Mouse (Mus musculus) embryonic stem cell, embryonic (primary cell): Measurements from ENCODE around the gene Dmd.

Experiments
- CTCF ChIA-PET, 4 experiments: fragments of 300-600 bp in 2 of 4; fragments of 350-600 bp in 2 of 4; sonication (Branson Sonifier 250); formaldehyde crosslinking; loops; one replicate each; lab custom pipeline; 2022; ENCODE audit warnings: inconsistent platforms in 2 of 4; lab: Charles Lee
- POLR2A ChIA-PET, 4 experiments: fragments of 300-600 bp in 2 of 4; fragments of 350-600 bp in 2 of 4; sonication (Branson Sonifier 250); formaldehyde crosslinking; loops; one replicate each; lab custom pipeline; 2022; ENCODE audit warnings: antibody characterized with exemption in 4 of 4, inconsistent platforms in 1 of 4; lab: Charles Lee

The Dmd gene

DNA sequence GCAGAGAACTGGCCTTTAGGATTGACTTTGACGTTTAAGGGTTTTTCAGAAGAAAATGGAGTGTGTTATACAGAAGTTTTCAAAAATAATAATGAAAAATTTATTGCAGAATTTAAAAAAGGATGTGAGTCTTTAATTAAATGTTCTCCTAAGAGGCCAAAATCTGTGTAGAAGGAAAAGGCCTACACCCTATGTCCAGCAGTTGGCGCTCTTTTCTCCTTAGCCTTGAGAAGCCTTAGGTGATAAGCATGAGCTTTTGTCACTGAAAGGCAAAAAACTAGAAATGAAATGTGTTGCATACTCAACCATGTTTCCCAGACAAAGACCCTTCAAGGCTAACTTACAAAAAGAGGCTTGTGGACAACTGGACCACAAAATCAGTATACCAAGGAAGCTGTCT lies 2222.6 kb downstream of the Dmd start:
- POLR2A ChIA-PET = no interaction called here
- CTCF ChIA-PET = interaction anchor here in 2 of 4 experiments (0.6 to 0.7 kb wide), 3 partner anchors 274 to 1305 kb away, joined by 3 to 4 read pairs (median 3); no protein-coding TSS in a partner anchor

- CTCF ChIA-PET = no interaction called here
- POLR2A ChIA-PET = interaction anchor here in 1 of 4 experiments (0.6 to 1.0 kb wide), 3 partner anchors 12 to 336 kb away, joined by 3 read pairs; no protein-coding TSS in a partner anchor
Observed at GRCm38 (mm10) chrX:85187565-85187964, 2238.9 kb downstream of the Dmd start.

DNA sequence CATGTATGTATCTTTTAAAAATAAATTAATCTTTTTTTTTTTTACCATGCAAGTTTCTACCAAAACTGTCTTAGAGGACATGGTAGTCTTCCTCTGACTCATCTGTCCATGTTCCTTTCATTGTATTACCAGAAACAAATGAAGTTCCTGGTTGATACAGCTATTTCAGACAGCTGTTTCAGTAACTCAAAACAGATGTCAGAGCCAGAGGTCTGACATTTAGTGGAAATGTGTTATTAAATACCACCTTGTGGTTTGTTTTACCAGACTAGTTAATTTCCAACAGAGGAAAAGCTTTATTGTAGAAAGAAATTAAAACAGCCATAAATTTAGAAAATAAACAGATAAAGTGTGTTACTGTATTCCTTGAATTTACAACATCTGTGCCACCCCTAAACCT lies 2245.2 kb downstream of the Dmd start:
- ChIA-PET POLR2A (no interaction called here), CTCF (no interaction called here)

DNA sequence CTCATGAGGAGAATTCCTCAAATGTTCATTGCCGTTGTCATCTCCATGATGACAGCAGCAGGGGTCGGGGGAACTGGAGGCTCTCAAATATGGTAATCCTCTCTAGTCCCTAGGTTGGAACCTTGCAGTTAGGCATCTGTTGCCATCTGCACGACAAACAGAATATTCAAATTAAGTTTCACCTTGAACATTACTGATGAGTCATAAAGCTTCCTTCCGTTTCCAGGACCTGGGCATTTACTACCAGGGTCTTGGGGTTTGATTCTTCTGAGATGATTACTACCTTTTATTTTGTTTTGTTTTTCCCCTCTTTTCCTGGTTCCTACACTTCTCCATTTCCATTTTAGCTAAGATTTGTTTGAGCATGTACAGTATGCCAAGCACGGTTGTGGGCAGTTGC lies 2249.0 kb downstream of the Dmd start:
- CTCF ChIA-PET = no interaction called here
- POLR2A ChIA-PET = no interaction called here

- POLR2A ChIA-PET = interaction anchor here in 1 of 4 experiments (0.7 kb wide), 1 partner anchor 12 kb away, joined by 3 read pairs; no protein-coding TSS in a partner anchor
Observed at GRCm38 (mm10) chrX:85199398-85199797, 2250.7 kb downstream of the Dmd start.

DNA sequence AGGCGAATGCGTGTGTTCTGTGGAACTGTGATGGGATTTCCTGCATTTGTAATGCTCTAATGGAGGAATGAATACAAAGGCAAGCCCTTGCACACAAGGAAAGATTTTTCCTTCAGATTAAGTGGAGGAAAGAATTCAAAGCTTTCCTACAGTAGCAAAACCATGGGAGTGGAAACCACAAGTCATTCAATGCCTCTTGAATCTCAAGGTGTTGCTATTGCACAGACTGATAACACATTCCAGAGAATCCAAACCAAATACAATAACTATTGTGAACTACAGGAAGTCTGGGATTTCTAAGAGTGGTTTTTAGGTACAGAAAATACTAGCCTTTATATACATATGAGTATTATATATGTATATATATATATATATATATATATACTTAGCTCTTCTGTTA lies 2258.3 kb downstream of the Dmd start:
- ChIA-PET POLR2A (interaction anchor here in 1 of 4 experiments (0.7 kb wide), 1 partner anchor 329 kb away, joined by 5 read pairs; no protein-coding TSS in a partner anchor), CTCF (no interaction called here)

More at GRCm38 (mm10) chrX:85199398-85199797, 2250.7 kb downstream of the Dmd start:
- CTCF ChIA-PET = no interaction called here

- POLR2A ChIA-PET = interaction anchor here in 1 of 4 experiments (1.1 kb wide), 1 partner anchor 10 kb away, joined by 3 read pairs; no protein-coding TSS in a partner anchor
- CTCF ChIA-PET = no interaction called here
Observed at GRCm38 (mm10) chrX:85226883-85227282, 2278.2 kb downstream of the Dmd start.

- ChIA-PET POLR2A (no interaction called here), CTCF (no interaction called here)
Observed at GRCm38 (mm10) chrX:85249379-85249778, 2300.7 kb downstream of the Dmd start, which contains the start of gene Fthl17a. Fthl17a (plus strand) TSS chrX:85249679.
